Mouse (Mus musculus): ENCODE data around the gene Olfr293. TPM values are rescaled to one million over a fixed set of nuclear protein-coding genes. Genes with fewer than 3 reads are reported as not detected.

Olfr293 gene
- polyA plus RNA-seq (2017; shearing (Covaris generic)): not detected

DNA sequence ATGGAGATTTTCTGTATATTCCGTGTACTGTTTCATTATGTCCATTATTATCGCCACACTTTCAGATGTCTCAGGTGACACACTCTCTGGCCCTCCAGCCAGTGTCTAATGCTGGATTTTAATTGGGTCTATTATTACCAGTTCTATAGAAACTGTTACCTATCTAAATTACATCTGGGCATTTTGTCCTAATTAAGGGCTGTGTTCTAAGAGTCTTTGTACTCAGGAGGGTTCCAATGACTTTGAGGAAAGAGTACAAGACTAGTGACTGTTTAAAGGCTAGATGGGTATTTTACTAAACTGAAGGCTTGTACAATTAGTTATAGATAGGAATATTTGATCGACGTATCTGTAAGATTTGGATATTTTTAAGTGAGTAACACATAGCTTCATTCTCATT, at the start of gene Olfr293:
Olfr293 (plus strand) TSS at position 301 of the 400 bp plus-strand sequence.
- ATAC-seq: no peak

DNA sequence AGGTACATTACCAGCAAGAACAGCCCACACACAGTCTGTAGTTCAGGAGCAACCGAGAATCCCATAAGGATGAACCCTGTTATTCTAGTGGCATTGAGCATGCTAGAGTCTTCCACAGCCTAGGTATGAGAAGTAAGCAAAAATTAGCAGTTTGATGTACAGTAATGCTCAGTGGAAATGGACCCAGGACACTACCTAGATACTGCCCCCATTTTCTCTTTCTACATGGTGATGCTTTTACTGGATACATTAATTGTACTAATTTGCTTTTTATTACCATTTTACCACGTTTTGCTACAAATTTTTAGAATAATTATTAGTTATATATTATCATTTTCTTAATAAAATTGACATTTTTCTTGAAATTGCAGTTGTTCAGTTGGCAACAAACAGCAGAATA, 32.3 kb upstream of the Olfr293 start, which contains the start of gene Olfr294:
Olfr294 (minus strand) TSS at position 101 of the 400 bp plus-strand sequence.
- no peak for ATAC-seq

DNA sequence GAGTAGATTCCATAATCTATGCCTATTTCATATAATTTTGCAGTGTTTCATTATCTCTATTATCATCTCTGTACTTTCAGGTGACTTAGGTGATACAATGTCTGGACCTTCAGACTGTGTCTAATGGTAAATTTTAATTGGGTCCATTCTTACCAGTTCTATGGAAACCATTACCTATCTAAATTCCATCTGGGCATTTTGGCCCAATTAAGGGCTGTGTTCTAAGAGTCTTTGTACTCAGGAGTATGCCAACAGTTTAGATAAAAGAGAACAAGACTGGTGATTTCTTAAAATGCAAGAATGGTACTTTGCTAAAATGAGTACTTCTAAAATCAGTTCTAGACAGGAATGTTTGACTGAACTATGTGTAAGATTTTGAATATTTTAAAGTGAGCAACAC, 39.2 kb downstream of the Olfr293 start, which contains the start of gene Olfr292:
Olfr292 (plus strand) TSS at position 301 of the 400 bp plus-strand sequence.
- ATAC-seq: no peak

Other genes starting within 250 kb of the Olfr293 start
- gene Olfr301, start 245.2 kb upstream of the Olfr293 start, polyA plus RNA-seq (2017; shearing (Covaris generic)): not detected
- not detected for gene Olfr299, start 189.1 kb upstream of the Olfr293 start, polyA plus RNA-seq (2017; shearing (Covaris generic))
- not detected for gene Olfr298, start 156.6 kb upstream of the Olfr293 start, polyA plus RNA-seq (2017; shearing (Covaris generic))
- gene Olfr297, start 129.1 kb upstream of the Olfr293 start, polyA plus RNA-seq (2017; shearing (Covaris generic)): not detected
- gene Olfr295, start 65.2 kb upstream of the Olfr293 start, polyA plus RNA-seq (2017; shearing (Covaris generic)): not detected
- gene Olfr294, start 32.4 kb upstream of the Olfr293 start, polyA plus RNA-seq (2017; shearing (Covaris generic)): not detected
- not detected for gene Olfr292, start 39.3 kb downstream of the Olfr293 start, polyA plus RNA-seq (2017; shearing (Covaris generic))
- gene Folh1, start 126.9 kb downstream of the Olfr293 start, polyA plus RNA-seq (2017; shearing (Covaris generic)): not detected
- under 1 TPM in 1 of 2 experiments, not detected in 1; 0.12 TPM for gene Vmn2r77, start 146.0 kb downstream of the Olfr293 start, polyA plus RNA-seq (2017; shearing (Covaris generic))